Mouse (Mus musculus) heart, embryonic 12.5 days (tissue): ENCODE measurements around the gene Arl8a. TPM values are rescaled to one million over a fixed set of nuclear protein-coding genes. Genes with fewer than 3 reads are reported as not detected.
A peak's percentile ranks its signal among the peaks of the same experiment; 100 is the strongest.

Experiments used
- ATAC-seq: fragments of 200-750 bp; cut with Nextera tagmentation; 2 replicates; pipeline ENCODE4 v1.8.0; 2017; ENCODE audit warnings: moderate TSS enrichment, moderate library complexity; ENCODE audit not compliant: insufficient number of reproducible peaks, low FRiP score
- H3K27ac ChIP-seq: fragments of 300-500 bp; sonication (generic); 2 replicates; pipeline ENCODE4 v1.5.1; 2016; ENCODE audit warnings: mild to moderate bottlenecking, moderate library complexity; ENCODE audit not compliant: poor library complexity, severe bottlenecking
- H3K27me3 ChIP-seq: fragments of 300-500 bp; sonication (generic); replicated peaks from 2 replicates; pipeline ENCODE4 v1.6.1; 2016; ENCODE audit warnings: mild to moderate bottlenecking, moderate library complexity
- H3K36me3 ChIP-seq: fragments of 300-500 bp; sonication (generic); 2 replicates; pipeline ENCODE4 v1.6.1; 2016; ENCODE audit warnings: mild to moderate bottlenecking, moderate library complexity
- H3K4me1 ChIP-seq: fragments of 300-500 bp; sonication (generic); replicated peaks from 2 replicates; pipeline ENCODE4 v1.6.1; 2016; ENCODE audit warnings: mild to moderate bottlenecking
- H3K4me2 ChIP-seq: fragments of 300-500 bp; sonication (generic); 2 replicates; pipeline ENCODE4 v1.6.1; 2016; ENCODE audit warnings: mild to moderate bottlenecking, moderate library complexity
- H3K4me3 ChIP-seq: fragments of 300-500 bp; sonication (generic); 2 replicates; pipeline ENCODE4 v1.5.1; 2016; ENCODE audit warnings: mild to moderate bottlenecking
- H3K9ac ChIP-seq: fragments of 300-500 bp; sonication (generic); 2 replicates; pipeline ENCODE4 v1.6.1; 2016; ENCODE audit warnings: mild to moderate bottlenecking, moderate library complexity
- H3K9me3 ChIP-seq: fragments of 300-500 bp; sonication (generic); replicated peaks from 2 replicates; pipeline ENCODE4 v1.6.1; 2016; ENCODE audit warnings: mild to moderate bottlenecking, moderate library complexity
- WGBS: fragments of 180-500 bp; shearing (Covaris S2); methylation state at CpG from one replicate; pipeline ENCODE4 v1.1.7; 2016; 5-methylcytosine and 5-hydroxymethylcytosine counted together
- polyA plus RNA-seq: library from polyadenylated mRNA; unstranded; fragments of >200 nt; fragmentation: Nextera tagmentation; extraction: Ambion mirVana; gene quantifications from 2 replicates; pipeline ENCODE4 v1.2.1, GENCODE M21; 2016

The Arl8a gene
- polyA plus RNA-seq, 1 experiment from 2014 or later, result 36.6 TPM

- no peaks in the 10 kb centered on the region for H3K9me3 ChIP-seq
- H3K4me2 ChIP-seq, result no peak overlapping the region
- ATAC-seq, result no peak
- H3K27ac ChIP-seq, result no peak overlapping the region
- 84% methylated on average over 8 of the region's 8 CpGs for WGBS
- H3K4me3 ChIP-seq, result no peak overlapping the region
- peaks cover 24% of the 10 kb centered on the region for H3K4me1 ChIP-seq
- H3K27me3 ChIP-seq, result peaks cover 23% of the 10 kb centered on the region
- no peaks in the 10 kb centered on the region for H3K36me3 ChIP-seq
- H3K9ac ChIP-seq, result no peak overlapping the region
Measured at GRCm38 (mm10) chr1:135135111-135135787, 11.4 kb upstream of the Arl8a start.

GRCm38 (mm10) chr1:135136500-135136899 is 10.1 kb upstream of the Arl8a start:
- Histone ChIP-seq H3K27ac (no peak overlapping the region), H3K27me3 (peaks cover 14% of the 10 kb centered on the region), H3K4me2 (no peak overlapping the region), H3K9me3 (no peaks in the 10 kb centered on the region), H3K9ac (no peak overlapping the region), H3K36me3 (no peaks in the 10 kb centered on the region), H3K4me3 (no peak overlapping the region), H3K4me1 (peaks cover 15% of the 10 kb centered on the region)
- WGBS, result 19% methylated on average over 1 of the region's 1 CpGs
- no peak for ATAC-seq

- Histone ChIP-seq H3K27ac (no peak overlapping the region), H3K27me3 (peaks cover 31% of the 10 kb centered on the region), H3K4me3 (no peak overlapping the region), H3K36me3 (no peaks in the 10 kb centered on the region), H3K4me1 (no peaks in the 10 kb centered on the region), H3K4me2 (no peak overlapping the region), H3K9me3 (no peaks in the 10 kb centered on the region), H3K9ac (no peak overlapping the region)
- 69% methylated on average over 2 of the region's 2 CpGs for WGBS
- ATAC-seq, result no peak
Measured at GRCm38 (mm10) chr1:135139906-135140305, 6.7 kb upstream of the Arl8a start.

- Histone ChIP-seq H3K4me2 (no peak overlapping the region), H3K36me3 (no peaks in the 10 kb centered on the region), H3K9me3 (no peaks in the 10 kb centered on the region), H3K4me3 (no peak overlapping the region), H3K9ac (no peak overlapping the region), H3K27me3 (peaks cover 27% of the 10 kb centered on the region), H3K4me1 (peaks cover 3% of the 10 kb centered on the region; the same call in 1 of the 2 replicates), H3K27ac (no peak overlapping the region)
- ATAC-seq, result no peak
- 70% methylated on average over 2 of the region's 2 CpGs for WGBS
Measured at GRCm38 (mm10) chr1:135142452-135142851, 4.2 kb upstream of the Arl8a start.

GRCm38 (mm10) chr1:135143940-135144339 is 2.7 kb upstream of the Arl8a start:
- H3K27ac ChIP-seq, result no peak overlapping the region
- H3K4me2 ChIP-seq, result no peak overlapping the region
- peaks cover 15% of the 10 kb centered on the region for H3K4me1 ChIP-seq
- WGBS, result 76% methylated on average over 2 of the region's 2 CpGs
- peaks cover 28% of the 10 kb centered on the region for H3K27me3 ChIP-seq
- H3K9ac ChIP-seq, result no peak overlapping the region
- no peaks in the 10 kb centered on the region for H3K9me3 ChIP-seq
- no peak overlapping the region for H3K4me3 ChIP-seq
- H3K36me3 ChIP-seq, result no peaks in the 10 kb centered on the region
- ATAC-seq, result no peak

DNA sequence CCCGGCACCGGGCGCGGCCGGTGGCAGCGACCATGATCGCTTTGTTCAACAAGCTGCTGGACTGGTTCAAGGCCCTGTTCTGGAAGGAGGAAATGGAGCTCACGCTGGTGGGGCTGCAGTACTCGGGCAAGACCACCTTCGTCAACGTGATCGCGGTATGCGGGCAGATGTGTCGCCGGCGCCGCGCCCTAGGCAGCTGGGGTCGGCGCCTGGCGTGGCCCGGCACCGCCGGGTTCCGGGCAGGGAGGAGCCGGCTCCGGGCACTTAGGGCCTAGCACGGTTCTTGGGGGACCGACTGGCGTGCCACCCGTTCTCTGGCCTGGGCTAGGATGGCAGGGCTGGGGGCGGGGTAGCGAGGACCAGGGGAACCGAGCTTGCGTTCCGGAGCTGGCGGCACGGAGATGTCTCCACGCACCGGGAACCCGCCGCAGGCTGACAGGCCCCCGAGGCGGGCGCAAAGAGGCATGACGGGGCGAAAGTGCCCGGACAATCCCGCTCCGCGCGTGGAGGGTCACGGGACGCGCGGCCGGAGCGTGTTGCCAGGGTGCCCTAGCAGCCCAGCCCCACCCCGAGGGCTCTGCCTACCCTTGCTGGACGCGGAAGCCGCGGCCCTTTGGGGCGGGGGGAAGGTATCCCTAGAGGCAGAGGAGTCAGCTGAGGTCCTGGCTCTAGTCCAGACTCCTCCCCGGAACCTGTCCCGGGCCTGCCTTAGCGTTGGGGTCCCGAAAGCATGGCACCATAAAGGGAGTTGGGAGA is 500 bp downstream of the Arl8a start:
- peak overlapping the region; percentile 89 for H3K4me2 ChIP-seq
- peaks cover 15% of the 10 kb centered on the region for H3K4me1 ChIP-seq
- H3K9ac ChIP-seq, result peak overlapping the region; percentile 93
- under 1% methylated on average over 69 of the region's 69 CpGs for WGBS
- peak; percentile 75 for ATAC-seq
- H3K27me3 ChIP-seq, result peaks cover 35% of the 10 kb centered on the region
- H3K36me3 ChIP-seq, result peaks cover 5% of the 10 kb centered on the region; the same call in 1 of the 2 replicates
- H3K27ac ChIP-seq, result peak overlapping the region; percentile 61
- H3K9me3 ChIP-seq, result no peaks in the 10 kb centered on the region
- peak overlapping the region; percentile 88 for H3K4me3 ChIP-seq

- H3K9ac ChIP-seq, result peak overlapping the region; percentile 93
- no peaks in the 10 kb centered on the region for H3K9me3 ChIP-seq
- 7% methylated on average over 7 of the region's 7 CpGs for WGBS
- H3K36me3 ChIP-seq, result peaks cover 7% of the 10 kb centered on the region; the same call in 1 of the 2 replicates
- peaks cover 39% of the 10 kb centered on the region for H3K27me3 ChIP-seq
- 0 out of 2 replicates have a peak, but pooled peaks have one; percentile 7 for ATAC-seq
- H3K4me2 ChIP-seq, result peak overlapping the region; percentile 89
- H3K4me1 ChIP-seq, result peaks cover 15% of the 10 kb centered on the region
- no peak overlapping the region for H3K27ac ChIP-seq
- H3K4me3 ChIP-seq, result peak overlapping the region; percentile 88
Measured at GRCm38 (mm10) chr1:135147702-135148058, 1.1 kb downstream of the Arl8a start.

DNA sequence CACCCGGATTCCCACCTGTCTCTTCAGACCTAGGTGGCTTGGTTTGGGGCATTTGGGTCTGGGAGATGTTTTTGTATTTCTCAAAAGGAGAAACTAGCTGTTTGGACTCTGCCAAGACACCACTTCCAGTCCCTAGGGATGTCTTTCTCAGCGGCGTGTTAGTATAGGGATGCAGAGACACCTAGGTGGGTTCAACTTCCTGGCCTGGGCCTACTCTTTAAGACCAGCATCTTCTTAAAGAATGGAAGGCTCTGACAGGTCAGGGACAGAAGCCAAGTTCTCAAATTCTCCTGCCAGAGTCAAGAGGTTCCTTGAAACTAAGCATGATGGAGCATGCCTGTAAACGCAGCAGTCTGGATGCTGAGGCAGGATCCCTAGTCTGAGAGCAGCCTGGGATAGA is 1.9 kb downstream of the Arl8a start:
- peak overlapping the region; percentile 88 for H3K4me3 ChIP-seq
- 70% methylated on average over 4 of the region's 4 CpGs for WGBS

DNA sequence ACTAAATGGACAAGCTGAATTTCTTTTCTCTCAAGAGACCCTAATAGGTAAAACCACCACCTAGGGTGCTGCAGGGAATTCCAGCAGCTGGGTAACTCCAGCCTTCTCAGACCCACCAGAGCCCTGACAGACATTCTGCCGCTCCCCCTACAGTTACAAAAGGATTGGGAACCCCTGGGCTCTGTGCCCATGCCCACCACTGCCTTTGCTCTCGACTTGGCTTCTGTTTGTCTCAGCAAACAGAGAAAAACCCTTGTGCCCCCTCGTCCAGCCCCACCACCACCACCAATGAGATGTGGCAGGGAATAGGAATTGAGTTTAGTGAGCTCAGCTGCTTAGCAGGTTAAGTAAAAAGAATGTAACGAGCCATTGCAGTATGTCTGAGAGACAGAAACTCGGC is 2.4 kb downstream of the Arl8a start:
- Histone ChIP-seq H3K4me1 (peaks cover 17% of the 10 kb centered on the region), H3K4me2 (no peak overlapping the region), H3K36me3 (peaks cover 7% of the 10 kb centered on the region; the same call in 1 of the 2 replicates), H3K9me3 (no peaks in the 10 kb centered on the region), H3K4me3 (no peak overlapping the region), H3K27me3 (peaks cover 29% of the 10 kb centered on the region), H3K27ac (no peak overlapping the region), H3K9ac (no peak overlapping the region)
- 79% methylated on average over 5 of the region's 5 CpGs for WGBS
- ATAC-seq, result no peak

More for the DNA sequence above, 1.9 kb downstream of the Arl8a start:
- Histone ChIP-seq H3K9ac (no peak overlapping the region), H3K36me3 (peaks cover 7% of the 10 kb centered on the region; the same call in 1 of the 2 replicates), H3K27ac (no peak overlapping the region), H3K9me3 (no peaks in the 10 kb centered on the region), H3K27me3 (peaks cover 33% of the 10 kb centered on the region), H3K4me1 (peaks cover 15% of the 10 kb centered on the region), H3K4me2 (peak overlapping the region; percentile 89)
- ATAC-seq, result no peak

GRCm38 (mm10) chr1:135154011-135154410 is 7.4 kb downstream of the Arl8a start:
- Histone ChIP-seq H3K27ac (0 out of 2 replicates have a peak overlapping the region, but pooled peaks have one; percentile 24), H3K4me2 (peak overlapping the region; percentile 57), H3K9me3 (no peaks in the 10 kb centered on the region), H3K27me3 (peaks cover 34% of the 10 kb centered on the region), H3K9ac (peak overlapping the region; percentile 59; the same call in 1 of the 2 replicates), H3K4me1 (peaks cover 36% of the 10 kb centered on the region), H3K36me3 (peaks cover 21% of the 10 kb centered on the region), H3K4me3 (peak overlapping the region; percentile 3; the same call in 1 of the 2 replicates)
- ATAC-seq, result peak; percentile 23; the same call in 1 of the 2 replicates
- 27% methylated on average over 13 of the region's 13 CpGs for WGBS

DNA sequence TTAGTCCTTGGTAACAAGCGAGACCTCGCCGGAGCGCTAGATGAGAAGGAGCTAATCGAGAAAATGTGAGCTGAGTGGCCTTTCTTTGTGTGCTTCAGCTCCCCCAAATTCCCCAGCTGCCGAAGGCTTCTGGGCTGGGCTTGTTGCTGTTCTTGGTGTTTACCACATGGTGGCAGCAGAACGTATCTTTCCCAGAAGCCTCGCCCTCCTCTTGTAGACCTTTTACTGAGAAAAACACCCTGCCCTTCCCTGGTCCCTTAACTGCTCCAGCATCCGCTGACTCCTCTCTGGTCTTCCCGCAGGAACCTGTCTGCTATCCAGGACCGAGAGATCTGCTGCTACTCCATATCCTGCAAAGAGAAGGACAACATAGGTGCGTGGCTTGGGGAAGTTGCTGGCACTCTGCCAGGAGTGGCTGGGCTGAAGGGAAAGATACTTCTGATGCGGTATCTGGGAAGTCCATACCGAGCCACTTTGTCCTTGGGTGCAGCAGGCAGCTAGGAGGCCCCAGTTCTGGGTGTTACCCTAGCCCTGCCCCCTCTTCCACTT is 7.9 kb downstream of the Arl8a start:
- peak overlapping the region; percentile 65 for H3K27ac ChIP-seq
- no peaks in the 10 kb centered on the region for H3K9me3 ChIP-seq
- peaks cover 36% of the 10 kb centered on the region for H3K4me1 ChIP-seq
- 2% methylated on average over 14 of the region's 14 CpGs for WGBS
- peaks cover 36% of the 10 kb centered on the region for H3K27me3 ChIP-seq
- H3K4me3 ChIP-seq, result peak overlapping the region; percentile 26
- H3K9ac ChIP-seq, result peak overlapping the region; percentile 59
- peaks cover 21% of the 10 kb centered on the region for H3K36me3 ChIP-seq
- peak; percentile 53; the same call in 1 of the 2 replicates for ATAC-seq
- peak overlapping the region; percentile 57 for H3K4me2 ChIP-seq
